Mouse (Mus musculus): ENCODE measurements around the gene Ccnl2. TPM values are rescaled to one million over a fixed set of nuclear protein-coding genes. Genes with fewer than 3 reads are reported as not detected.

Ccnl2 gene
- 89.4 and 98.1 TPM in 2 replicates for polyA plus RNA-seq (2015; fragmentation: Nextera tagmentation; extraction: Ambion mirVana)

GRCm38 (mm10) chr4:155811929-155812664 is at the start of gene Ccnl2:
Ccnl2 (plus strand) TSS chr4:155812489.

GRCm38 (mm10) chr4:155774280-155774754 is 38.0 kb upstream of the Ccnl2 start, which contains the start of gene Vwa1:
Vwa1 (minus strand) TSS chr4:155774698.

GRCm38 (mm10) chr4:155785819-155786218 is 26.5 kb upstream of the Ccnl2 start, which contains the start of gene Tmem88b:
Tmem88b (minus strand) TSS chr4:155785874.

GRCm38 (mm10) chr4:155790021-155790489 is 22.2 kb upstream of the Ccnl2 start, which contains the start of gene Ankrd65:
Ankrd65 (plus strand) TSS chr4:155790439.

GRCm38 (mm10) chr4:155802741-155803339 is 9.4 kb upstream of the Ccnl2 start, which contains the start of gene Mrpl20:
Mrpl20 (plus strand) TSS chr4:155802878.

GRCm38 (mm10) chr4:155831205-155831766 is 19.0 kb downstream of the Ccnl2 start, which contains the start of gene Aurkaip1:
Aurkaip1 (plus strand) TSS chr4:155831272.

GRCm38 (mm10) chr4:155839483-155839910 is 27.2 kb downstream of the Ccnl2 start, which contains the start of gene Mxra8:
Mxra8 (plus strand) TSS chr4:155839680.

GRCm38 (mm10) chr4:155846871-155847578 is 34.7 kb downstream of the Ccnl2 start, which contains the start of gene Dvl1:
Dvl1 (plus strand) TSS chr4:155847402.

GRCm38 (mm10) chr4:155863001-155863400 is 50.7 kb downstream of the Ccnl2 start, which contains the start of gene Tas1r3:
Tas1r3 (minus strand) TSS chr4:155863362.

GRCm38 (mm10) chr4:155869317-155870033 is 57.2 kb downstream of the Ccnl2 start, which contains the start of the genes Cptp and Ints11:
Cptp (minus strand) TSS chr4:155869440.
Ints11 (plus strand) TSS chr4:155869546.

Other genes starting within 250 kb of the Ccnl2 start
- 7.6 and 7.7 TPM in 2 replicates for gene Slc35e2, start 211.1 kb upstream of the Ccnl2 start, polyA plus RNA-seq (2015; fragmentation: Nextera tagmentation; extraction: Ambion mirVana)
- 54.0 and 56.7 TPM in 2 replicates for gene Cdk11b, start 187.6 kb upstream of the Ccnl2 start, polyA plus RNA-seq (2015; fragmentation: Nextera tagmentation; extraction: Ambion mirVana)
- gene Gm10563, start 167.1 kb upstream of the Ccnl2 start, polyA plus RNA-seq (2015; fragmentation: Nextera tagmentation; extraction: Ambion mirVana), result not detected in 2 replicates
- gene Mmp23, start 159.1 kb upstream of the Ccnl2 start, polyA plus RNA-seq (2015; fragmentation: Nextera tagmentation; extraction: Ambion mirVana), result 56.8 and 75.1 TPM in 2 replicates
- gene Mib2, start 143.3 kb upstream of the Ccnl2 start, polyA plus RNA-seq (2015; fragmentation: Nextera tagmentation; extraction: Ambion mirVana), result 7.3 and 10.4 TPM in 2 replicates
- 2.0 and 3.1 TPM in 2 replicates for gene Fndc10, start 118.1 kb upstream of the Ccnl2 start, polyA plus RNA-seq (2015; fragmentation: Nextera tagmentation; extraction: Ambion mirVana)
- 82.9 and 89.4 TPM in 2 replicates for gene Ssu72, start 107.7 kb upstream of the Ccnl2 start, polyA plus RNA-seq (2015; fragmentation: Nextera tagmentation; extraction: Ambion mirVana)
- 0.31 and 0.65 TPM in 2 replicates for gene Tmem240, start 77.7 kb upstream of the Ccnl2 start, polyA plus RNA-seq (2015; fragmentation: Nextera tagmentation; extraction: Ambion mirVana)
- gene Atad3a, start 51.4 kb upstream of the Ccnl2 start, polyA plus RNA-seq (2015; fragmentation: Nextera tagmentation; extraction: Ambion mirVana), result 45.9 and 48.6 TPM in 2 replicates
- gene Vwa1, start 37.8 kb upstream of the Ccnl2 start, polyA plus RNA-seq (2015; fragmentation: Nextera tagmentation; extraction: Ambion mirVana), result 7.7 and 9.2 TPM in 2 replicates
- gene Tmem88b, start 26.6 kb upstream of the Ccnl2 start, polyA plus RNA-seq (2015; fragmentation: Nextera tagmentation; extraction: Ambion mirVana), result 0.05 TPM in 2 replicates
- gene Ankrd65, start 22.1 kb upstream of the Ccnl2 start, polyA plus RNA-seq (2015; fragmentation: Nextera tagmentation; extraction: Ambion mirVana), result 0.41 and 0.63 TPM in 2 replicates
- gene Mrpl20, start 9.6 kb upstream of the Ccnl2 start, polyA plus RNA-seq (2015; fragmentation: Nextera tagmentation; extraction: Ambion mirVana), result 202 and 239 TPM in 2 replicates
- 120 and 131 TPM in 2 replicates for gene Aurkaip1, start 18.8 kb downstream of the Ccnl2 start, polyA plus RNA-seq (2015; fragmentation: Nextera tagmentation; extraction: Ambion mirVana)
- 46.8 and 65.4 TPM in 2 replicates for gene Mxra8, start 27.2 kb downstream of the Ccnl2 start, polyA plus RNA-seq (2015; fragmentation: Nextera tagmentation; extraction: Ambion mirVana)
- 4.9 and 5.7 TPM in 2 replicates for gene Dvl1, start 34.9 kb downstream of the Ccnl2 start, polyA plus RNA-seq (2015; fragmentation: Nextera tagmentation; extraction: Ambion mirVana)
- 0.14 and 0.18 TPM in 2 replicates for gene Tas1r3, start 50.9 kb downstream of the Ccnl2 start, polyA plus RNA-seq (2015; fragmentation: Nextera tagmentation; extraction: Ambion mirVana)
- gene Cptp, start 57.0 kb downstream of the Ccnl2 start, polyA plus RNA-seq (2015; fragmentation: Nextera tagmentation; extraction: Ambion mirVana), result 7.5 and 8.4 TPM in 2 replicates
- 31.6 and 32.7 TPM in 2 replicates for gene Ints11, start 57.1 kb downstream of the Ccnl2 start, polyA plus RNA-seq (2015; fragmentation: Nextera tagmentation; extraction: Ambion mirVana)
- gene Pusl1, start 79.3 kb downstream of the Ccnl2 start, polyA plus RNA-seq (2015; fragmentation: Nextera tagmentation; extraction: Ambion mirVana), result 26.0 and 27.2 TPM in 2 replicates
- gene Acap3, start 79.3 kb downstream of the Ccnl2 start, polyA plus RNA-seq (2015; fragmentation: Nextera tagmentation; extraction: Ambion mirVana), result 8.0 and 10.8 TPM in 2 replicates
- gene Ube2j2, start 131.3 kb downstream of the Ccnl2 start, polyA plus RNA-seq (2015; fragmentation: Nextera tagmentation; extraction: Ambion mirVana), result 73.1 and 76.2 TPM in 2 replicates
- 205 and 213 TPM in 2 replicates for gene C1qtnf12, start 149.8 kb downstream of the Ccnl2 start, polyA plus RNA-seq (2015; fragmentation: Nextera tagmentation; extraction: Ambion mirVana)
- gene B3galt6, start 180.2 kb downstream of the Ccnl2 start, polyA plus RNA-seq (2015; fragmentation: Nextera tagmentation; extraction: Ambion mirVana), result 6.3 and 6.5 TPM in 2 replicates
- gene Sdf4, start 180.4 kb downstream of the Ccnl2 start, polyA plus RNA-seq (2015; fragmentation: Nextera tagmentation; extraction: Ambion mirVana), result 104 and 111 TPM in 2 replicates
- 1.2 and 1.3 TPM in 2 replicates for gene Tnfrsf4, start 201.4 kb downstream of the Ccnl2 start, polyA plus RNA-seq (2015; fragmentation: Nextera tagmentation; extraction: Ambion mirVana)
- gene Tnfrsf18, start 213.7 kb downstream of the Ccnl2 start, polyA plus RNA-seq (2015; fragmentation: Nextera tagmentation; extraction: Ambion mirVana), result 1.2 and 2.7 TPM in 2 replicates
- 0.16 and 0.45 TPM in 2 replicates for gene Ttll10, start 246.9 kb downstream of the Ccnl2 start, polyA plus RNA-seq (2015; fragmentation: Nextera tagmentation; extraction: Ambion mirVana)